Mouse (Mus musculus): ENCODE data around the gene Sigmar1. TPM values are rescaled to one million over a fixed set of nuclear protein-coding genes. Genes with fewer than 3 reads are reported as not detected.
"Not testable (repeated sequence)": the region's sequence is repeated elsewhere in the genome, so short reads cannot be mapped to it uniquely, and the experiment has no call there.

Sigmar1 gene
- total RNA-seq, 2 experiments from 2014 or later = 25.7 to 27.4 TPM

- DNase-seq (ENCODE audit: low spot score in 2 of 2) = peak in 1 of 2 experiments; percentile 40
Measured at GRCm38 (mm10) chr4:41712421-41713196, 43.3 kb downstream of the Sigmar1 start.

GRCm38 (mm10) chr4:41711705-41712375 is 44.1 kb downstream of the Sigmar1 start:
- no peak for DNase-seq (ENCODE audit: low spot score in 2 of 2)

- no peak for DNase-seq (ENCODE audit: low spot score in 2 of 2)
Measured at GRCm38 (mm10) chr4:41710229-41710628, 45.7 kb downstream of the Sigmar1 start.

GRCm38 (mm10) chr4:41708192-41708745 is 47.7 kb downstream of the Sigmar1 start:
- no peak for DNase-seq (ENCODE audit: low spot score in 2 of 2)

- DNase-seq (ENCODE audit: low spot score in 2 of 2) = peak in 1 of 2 experiments; percentile 52
Measured at GRCm38 (mm10) chr4:41707011-41707535, 48.9 kb downstream of the Sigmar1 start.

- DNase-seq (ENCODE audit: low spot score in 2 of 2) = no peak
Measured at GRCm38 (mm10) chr4:41705922-41706754, 49.8 kb downstream of the Sigmar1 start.

GRCm38 (mm10) chr4:41704651-41705050 is 51.3 kb downstream of the Sigmar1 start:
- no peak for DNase-seq (ENCODE audit: low spot score in 2 of 2)

GRCm38 (mm10) chr4:41702226-41702625 is 53.7 kb downstream of the Sigmar1 start:
- not testable (repeated sequence) for DNase-seq (ENCODE audit: low spot score in 2 of 2)

- DNase-seq (ENCODE audit: low spot score in 2 of 2) = not testable (repeated sequence)
Measured at GRCm38 (mm10) chr4:41700224-41700623, 55.7 kb downstream of the Sigmar1 start.

GRCm38 (mm10) chr4:41699783-41700182 is 56.2 kb downstream of the Sigmar1 start, which contains the start of gene Il11ra1:
Gene Il11ra1, plus strand, starts transcription at chr4:41699989.
- DNase-seq (ENCODE audit: low spot score in 2 of 2) = not testable (repeated sequence)

- DNase-seq (ENCODE audit: low spot score in 2 of 2) = peak in 1 of 2 experiments; percentile 50
Measured at GRCm38 (mm10) chr4:41698421-41699016, 57.4 kb downstream of the Sigmar1 start.

- DNase-seq (ENCODE audit: low spot score in 2 of 2) = peak; percentile 76 to 81
Measured at GRCm38 (mm10) chr4:41696930-41697841, 58.8 kb downstream of the Sigmar1 start, which contains the start of gene Cntfr. Gene Cntfr, minus strand, starts transcription at chr4:41697089.

GRCm38 (mm10) chr4:41696452-41696851 is 59.5 kb downstream of the Sigmar1 start:
- not testable (repeated sequence) for DNase-seq (ENCODE audit: low spot score in 2 of 2)

- not testable (repeated sequence) for DNase-seq (ENCODE audit: low spot score in 2 of 2)
Measured at GRCm38 (mm10) chr4:41695800-41696199, 60.2 kb downstream of the Sigmar1 start.

GRCm38 (mm10) chr4:41693511-41693910 is 62.4 kb downstream of the Sigmar1 start:
- DNase-seq (ENCODE audit: low spot score in 2 of 2) = not testable (repeated sequence)

GRCm38 (mm10) chr4:41690014-41690413 is 65.9 kb downstream of the Sigmar1 start:
- not testable (repeated sequence) for DNase-seq (ENCODE audit: low spot score in 2 of 2)

- not testable (repeated sequence) for DNase-seq (ENCODE audit: low spot score in 2 of 2)
Measured at GRCm38 (mm10) chr4:41688562-41688961, 67.4 kb downstream of the Sigmar1 start.
